Comparison of ENCODE assay signal across 1 mouse cellular context in the genomic region with DNA sequence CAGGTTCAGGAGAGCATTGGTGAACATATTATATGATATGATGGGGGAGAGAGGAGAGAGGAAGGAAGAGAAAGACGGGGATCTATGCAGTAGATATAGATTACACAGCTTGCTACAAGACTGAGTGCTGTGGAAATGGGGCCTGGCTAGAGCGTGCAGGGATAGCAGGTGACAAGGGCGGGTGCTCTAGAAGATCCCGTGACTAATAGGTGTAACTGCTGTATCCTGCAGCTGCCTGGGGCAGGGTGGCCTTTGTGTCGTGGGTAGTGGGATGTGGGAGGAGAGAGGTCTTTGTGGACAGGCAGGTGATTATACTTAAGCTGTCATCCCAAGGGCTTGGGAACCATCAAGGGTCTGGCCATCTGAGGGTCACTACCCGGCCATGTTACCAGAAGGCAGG.
TF ChIP-seq lines count a peak whose summit lies in the region.

No protein-coding gene starts in this region.

TF ChIP-seq in CH12.LX, 34 proteins besides CTCF, POLR2A, EP300 and RAD21:
- no peak for TF ChIP-seq CHD2 (IDR thresholded peaks at IDR 0.05; ENCODE audit: low read length)
